Mouse (Mus musculus): ENCODE measurements around the gene Odc1. TPM values are rescaled to one million over a fixed set of nuclear protein-coding genes. Genes with fewer than 3 reads are reported as not detected.

Gene Odc1
- polyA plus RNA-seq, 1 experiment from 2014 or later, result 301 TPM

GRCm38 (mm10) chr12:17574591-17574990, 30.0 kb downstream of the Odc1 start:
- ATAC-seq (ENCODE audit: low read depth), result no peak
- Histone ChIP-seq H3K4me2 (ENCODE audit: low read depth, low read length) (no peak overlapping the region), H3K9ac (ENCODE audit: low read depth, low read length) (no peak overlapping the region), H3K27me3 (ENCODE audit: control insufficient read depth, insufficient read depth, low read depth, low read length) (no peaks in the 10 kb centered on the region; the same call in 1 of the 2 replicates), H3K4me1 (ENCODE audit: control insufficient read depth, low read depth, low read length) (peaks cover 4% of the 10 kb centered on the region; the same call in 1 of the 2 replicates), H3K36me3 (ENCODE audit: control insufficient read depth, insufficient read depth) (no peaks in the 10 kb centered on the region), H3K27ac (ENCODE audit: low read length) (no peak overlapping the region), H3K9me3 (replicated peaks; ENCODE audit: control insufficient read depth, low read length) (no peaks in the 10 kb centered on the region), H3K4me3 (ENCODE audit: low read depth, low read length) (no peak overlapping the region)
- 51% methylated on average over 4 of the region's 4 CpGs for WGBS (ENCODE audit: insufficient replicate concordance)

GRCm38 (mm10) chr12:17575156-17575910, 30.7 kb downstream of the Odc1 start:
- Histone ChIP-seq H3K4me2 (ENCODE audit: low read depth, low read length) (no peak overlapping the region), H3K36me3 (ENCODE audit: control insufficient read depth, insufficient read depth) (no peaks in the 10 kb centered on the region), H3K9ac (ENCODE audit: low read depth, low read length) (no peak overlapping the region), H3K4me1 (ENCODE audit: control insufficient read depth, low read depth, low read length) (peaks cover 4% of the 10 kb centered on the region; the same call in 1 of the 2 replicates), H3K27ac (ENCODE audit: low read length) (no peak overlapping the region), H3K9me3 (replicated peaks; ENCODE audit: control insufficient read depth, low read length) (no peaks in the 10 kb centered on the region), H3K4me3 (ENCODE audit: low read depth, low read length) (no peak overlapping the region), H3K27me3 (ENCODE audit: control insufficient read depth, insufficient read depth, low read depth, low read length) (no peaks in the 10 kb centered on the region; the same call in 1 of the 2 replicates)
- 44% methylated on average over 5 of the region's 5 CpGs for WGBS (ENCODE audit: insufficient replicate concordance)
- ATAC-seq (ENCODE audit: low read depth), result no peak

- Histone ChIP-seq H3K4me1 (ENCODE audit: control insufficient read depth, low read depth, low read length) (peaks cover 4% of the 10 kb centered on the region; the same call in 1 of the 2 replicates), H3K9ac (ENCODE audit: low read depth, low read length) (no peak overlapping the region), H3K4me2 (ENCODE audit: low read depth, low read length) (no peak overlapping the region), H3K36me3 (ENCODE audit: control insufficient read depth, insufficient read depth) (no peaks in the 10 kb centered on the region), H3K4me3 (ENCODE audit: low read depth, low read length) (no peak overlapping the region), H3K9me3 (replicated peaks; ENCODE audit: control insufficient read depth, low read length) (no peaks in the 10 kb centered on the region), H3K27me3 (ENCODE audit: control insufficient read depth, insufficient read depth, low read depth, low read length) (no peaks in the 10 kb centered on the region; the same call in 1 of the 2 replicates), H3K27ac (ENCODE audit: low read length) (no peak overlapping the region)
- 20% methylated on average over 6 of the region's 6 CpGs for WGBS (ENCODE audit: insufficient replicate concordance)
- no peak for ATAC-seq (ENCODE audit: low read depth)
Measured at GRCm38 (mm10) chr12:17576041-17576440, 31.4 kb downstream of the Odc1 start.

GRCm38 (mm10) chr12:17578601-17579000, 34.0 kb downstream of the Odc1 start:
- no peak overlapping the region for H3K4me3 ChIP-seq (ENCODE audit: low read depth, low read length)
- 25% methylated on average over 4 of the region's 4 CpGs for WGBS (ENCODE audit: insufficient replicate concordance)
- H3K27ac ChIP-seq (ENCODE audit: low read length), result no peak overlapping the region
- no peak overlapping the region for H3K9ac ChIP-seq (ENCODE audit: low read depth, low read length)
- H3K36me3 ChIP-seq (ENCODE audit: control insufficient read depth, insufficient read depth), result no peaks in the 10 kb centered on the region
- H3K4me2 ChIP-seq (ENCODE audit: low read depth, low read length), result no peak overlapping the region
- ATAC-seq (ENCODE audit: low read depth), result peak; percentile 39; the same call in 1 of the 2 replicates
- no peaks in the 10 kb centered on the region for H3K9me3 ChIP-seq (replicated peaks; ENCODE audit: control insufficient read depth, low read length)
- peaks cover 4% of the 10 kb centered on the region; the same call in 1 of the 2 replicates for H3K4me1 ChIP-seq (ENCODE audit: control insufficient read depth, low read depth, low read length)
- no peaks in the 10 kb centered on the region; the same call in 1 of the 2 replicates for H3K27me3 ChIP-seq (ENCODE audit: control insufficient read depth, insufficient read depth, low read depth, low read length)

- no peak for ATAC-seq (ENCODE audit: low read depth)
- WGBS (ENCODE audit: insufficient replicate concordance), result 57% methylated on average over 6 of the region's 6 CpGs
Measured at GRCm38 (mm10) chr12:17581001-17581400, 36.4 kb downstream of the Odc1 start.

GRCm38 (mm10) chr12:17582406-17582805, 37.8 kb downstream of the Odc1 start:
- H3K4me1 ChIP-seq (ENCODE audit: control insufficient read depth, low read depth, low read length), result peaks cover 4% of the 10 kb centered on the region; the same call in 1 of the 2 replicates
- no peak overlapping the region for H3K27ac ChIP-seq (ENCODE audit: low read length)
- no peak overlapping the region for H3K4me2 ChIP-seq (ENCODE audit: low read depth, low read length)
- 79% methylated on average over 4 of the region's 4 CpGs for WGBS (ENCODE audit: insufficient replicate concordance)
- no peak for ATAC-seq (ENCODE audit: low read depth)
- H3K9ac ChIP-seq (ENCODE audit: low read depth, low read length), result no peak overlapping the region
- no peaks in the 10 kb centered on the region for H3K27me3 ChIP-seq (ENCODE audit: control insufficient read depth, insufficient read depth, low read depth, low read length)
- no peaks in the 10 kb centered on the region for H3K9me3 ChIP-seq (replicated peaks; ENCODE audit: control insufficient read depth, low read length)
- H3K36me3 ChIP-seq (ENCODE audit: control insufficient read depth, insufficient read depth), result no peaks in the 10 kb centered on the region
- H3K4me3 ChIP-seq (ENCODE audit: low read depth, low read length), result no peak overlapping the region

More at GRCm38 (mm10) chr12:17581001-17581400, 36.4 kb downstream of the Odc1 start:
- Histone ChIP-seq H3K27ac (ENCODE audit: low read length) (no peak overlapping the region), H3K27me3 (ENCODE audit: control insufficient read depth, insufficient read depth, low read depth, low read length) (no peaks in the 10 kb centered on the region; the same call in 1 of the 2 replicates), H3K36me3 (ENCODE audit: control insufficient read depth, insufficient read depth) (no peaks in the 10 kb centered on the region), H3K9me3 (replicated peaks; ENCODE audit: control insufficient read depth, low read length) (no peaks in the 10 kb centered on the region), H3K4me2 (ENCODE audit: low read depth, low read length) (no peak overlapping the region), H3K4me3 (ENCODE audit: low read depth, low read length) (no peak overlapping the region), H3K9ac (ENCODE audit: low read depth, low read length) (no peak overlapping the region), H3K4me1 (ENCODE audit: control insufficient read depth, low read depth, low read length) (peaks cover 4% of the 10 kb centered on the region; the same call in 1 of the 2 replicates)

GRCm38 (mm10) chr12:17583860-17584259, 39.3 kb downstream of the Odc1 start:
- Histone ChIP-seq H3K4me3 (ENCODE audit: low read depth, low read length) (no peak overlapping the region), H3K36me3 (ENCODE audit: control insufficient read depth, insufficient read depth) (no peaks in the 10 kb centered on the region), H3K27ac (ENCODE audit: low read length) (no peak overlapping the region), H3K9me3 (replicated peaks; ENCODE audit: control insufficient read depth, low read length) (no peaks in the 10 kb centered on the region), H3K4me2 (ENCODE audit: low read depth, low read length) (no peak overlapping the region), H3K9ac (ENCODE audit: low read depth, low read length) (no peak overlapping the region), H3K27me3 (ENCODE audit: control insufficient read depth, insufficient read depth, low read depth, low read length) (no peaks in the 10 kb centered on the region), H3K4me1 (ENCODE audit: control insufficient read depth, low read depth, low read length) (no peaks in the 10 kb centered on the region; the same call in 1 of the 2 replicates)
- ATAC-seq (ENCODE audit: low read depth), result no peak
- WGBS (ENCODE audit: insufficient replicate concordance), result 24% methylated on average over 3 of the region's 3 CpGs

GRCm38 (mm10) chr12:17586011-17586410, 41.4 kb downstream of the Odc1 start:
- no peak overlapping the region for H3K4me2 ChIP-seq (ENCODE audit: low read depth, low read length)
- H3K27me3 ChIP-seq (ENCODE audit: control insufficient read depth, insufficient read depth, low read depth, low read length), result no peaks in the 10 kb centered on the region
- no peaks in the 10 kb centered on the region for H3K36me3 ChIP-seq (ENCODE audit: control insufficient read depth, insufficient read depth)
- WGBS (ENCODE audit: insufficient replicate concordance), result 56% methylated on average over 3 of the region's 3 CpGs
- H3K27ac ChIP-seq (ENCODE audit: low read length), result no peak overlapping the region
- H3K4me1 ChIP-seq (ENCODE audit: control insufficient read depth, low read depth, low read length), result no peaks in the 10 kb centered on the region
- H3K9me3 ChIP-seq (replicated peaks; ENCODE audit: control insufficient read depth, low read length), result no peaks in the 10 kb centered on the region
- no peak overlapping the region for H3K4me3 ChIP-seq (ENCODE audit: low read depth, low read length)
- ATAC-seq (ENCODE audit: low read depth), result no peak
- H3K9ac ChIP-seq (ENCODE audit: low read depth, low read length), result no peak overlapping the region

- no peaks in the 10 kb centered on the region for H3K9me3 ChIP-seq (replicated peaks; ENCODE audit: control insufficient read depth, low read length)
- H3K9ac ChIP-seq (ENCODE audit: low read depth, low read length), result no peak overlapping the region
- H3K4me3 ChIP-seq (ENCODE audit: low read depth, low read length), result no peak overlapping the region
- no peak for ATAC-seq (ENCODE audit: low read depth)
- no peak overlapping the region for H3K4me2 ChIP-seq (ENCODE audit: low read depth, low read length)
- no peaks in the 10 kb centered on the region for H3K36me3 ChIP-seq (ENCODE audit: control insufficient read depth, insufficient read depth)
- WGBS (ENCODE audit: insufficient replicate concordance), result 58% methylated on average over 3 of the region's 3 CpGs
- H3K4me1 ChIP-seq (ENCODE audit: control insufficient read depth, low read depth, low read length), result no peaks in the 10 kb centered on the region
- no peaks in the 10 kb centered on the region for H3K27me3 ChIP-seq (ENCODE audit: control insufficient read depth, insufficient read depth, low read depth, low read length)
- no peak overlapping the region for H3K27ac ChIP-seq (ENCODE audit: low read length)
Measured at GRCm38 (mm10) chr12:17588436-17588835, 43.8 kb downstream of the Odc1 start.

All from liver, embryonic 16.5 days (tissue).